Mouse (Mus musculus) neural tube, embryonic 13.5 days (tissue): ENCODE data around the gene E330009J07Rik. TPM values are rescaled to one million over a fixed set of nuclear protein-coding genes. Genes with fewer than 3 reads are reported as not detected.

ENCODE experiments used
- ATAC-seq: fragments of 200-750 bp; cut with Nextera tagmentation; 2 replicates; pipeline ENCODE4 v1.8.0; 2017; ENCODE audit warnings: low read depth, mild to moderate bottlenecking, moderate TSS enrichment, moderate library complexity
- H3K27ac ChIP-seq: fragments of 300-500 bp; sonication (generic); replicated peaks from 2 replicates; pipeline ENCODE4 v1.5.1; 2015; ENCODE audit warnings: moderate library complexity, mild to moderate bottlenecking, inconsistent platforms
- H3K27me3 ChIP-seq: fragments of 300-500 bp; sonication (generic); 2 replicates; pipeline ENCODE4 v1.6.1; 2015; ENCODE audit warnings: mild to moderate bottlenecking, inconsistent platforms
- H3K36me3 ChIP-seq: fragments of 300-500 bp; sonication (generic); 2 replicates; pipeline ENCODE4 v1.6.1; 2015; ENCODE audit warnings: mild to moderate bottlenecking, inconsistent platforms
- H3K4me1 ChIP-seq: fragments of 300-500 bp; sonication (generic); replicated peaks from 2 replicates; pipeline ENCODE4 v1.6.1; 2015; ENCODE audit warnings: inconsistent platforms
- H3K4me2 ChIP-seq: fragments of 300-500 bp; sonication (generic); 2 replicates; pipeline ENCODE4 v1.6.1; 2015; ENCODE audit warnings: inconsistent platforms, mild to moderate bottlenecking, moderate library complexity
- H3K4me3 ChIP-seq: fragments of 300-500 bp; sonication (generic); 2 replicates; pipeline ENCODE4 v1.5.1; 2015; ENCODE audit warnings: mild to moderate bottlenecking, inconsistent platforms
- H3K9ac ChIP-seq: fragments of 300-500 bp; sonication (generic); 2 replicates; pipeline ENCODE4 v1.6.1; 2015; ENCODE audit warnings: moderate library complexity, mild to moderate bottlenecking, inconsistent platforms
- H3K9me3 ChIP-seq: fragments of 300-500 bp; sonication (generic); 2 replicates; pipeline ENCODE4 v1.6.1; 2016; ENCODE audit warnings: inconsistent platforms
- WGBS: fragments of 180-500 bp; shearing (Covaris S2); methylation state at CpG from one replicate; pipeline ENCODE4 v1.1.7; 2015; 5-methylcytosine and 5-hydroxymethylcytosine counted together
- polyA plus RNA-seq: library from polyadenylated mRNA; unstranded; fragments of >200 nt; fragmentation: Nextera tagmentation; extraction: Ambion mirVana; gene quantifications from 2 replicates; pipeline ENCODE4 v1.2.1, GENCODE M21; 2015

The E330009J07Rik gene
- polyA plus RNA-seq, 1 experiment from 2014 or later: 12.3 TPM

- no peaks in the 10 kb centered on the region for H3K36me3 ChIP-seq
- H3K27ac ChIP-seq: no peak overlapping the region
- no peaks in the 10 kb centered on the region for H3K9me3 ChIP-seq
- no peak overlapping the region for H3K4me3 ChIP-seq
- WGBS: 38% methylated on average over 12 of the region's 12 CpGs
- H3K4me1 ChIP-seq: peaks cover 12% of the 10 kb centered on the region
- H3K4me2 ChIP-seq: peak overlapping the region; percentile 16; the same call in 1 of the 2 replicates
- no peak for ATAC-seq
- H3K9ac ChIP-seq: no peak overlapping the region
- no peaks in the 10 kb centered on the region; the same call in 1 of the 2 replicates for H3K27me3 ChIP-seq
Measured at GRCm38 (mm10) chr6:40439731-40440130, 3.8 kb upstream of the E330009J07Rik start.

GRCm38 (mm10) chr6:40438936-40439335 is 3.0 kb upstream of the E330009J07Rik start, which contains the start of gene Wee2:
Wee2 (plus strand) TSS chr6:40439088.
- no peak within 1 kb of the TSS for H3K9ac ChIP-seq
- peak within 1 kb of the TSS; percentile 16; the same call in 1 of the 2 replicates for H3K4me2 ChIP-seq
- H3K4me3 ChIP-seq: no peak within 1 kb of the TSS
- ATAC-seq: no peak
- no peaks in the 10 kb centered on the region for H3K36me3 ChIP-seq
- 52% methylated on average over 5 of the region's 5 CpGs for WGBS
- no peaks in the 10 kb centered on the region for H3K9me3 ChIP-seq
- no peak within 1 kb of the TSS for H3K27ac ChIP-seq
- no peaks in the 10 kb centered on the region; the same call in 1 of the 2 replicates for H3K27me3 ChIP-seq
- peaks cover 20% of the 10 kb centered on the region for H3K4me1 ChIP-seq

- H3K27me3 ChIP-seq: no peaks in the 10 kb centered on the region
- WGBS: under 1% methylated on average over 70 of the region's 72 CpGs
- ATAC-seq: peak; percentile 81
Measured at GRCm38 (mm10) chr6:40435151-40436046, 536 bp downstream of the E330009J07Rik start.

GRCm38 (mm10) chr6:40434697-40435096 is 1.2 kb downstream of the E330009J07Rik start:
- H3K36me3 ChIP-seq: no peaks in the 10 kb centered on the region
- peak overlapping the region; percentile 91 for H3K27ac ChIP-seq
- WGBS: 5% methylated on average over 7 of the region's 7 CpGs
- peaks cover 46% of the 10 kb centered on the region for H3K4me1 ChIP-seq
- no peaks in the 10 kb centered on the region for H3K9me3 ChIP-seq
- H3K27me3 ChIP-seq: no peaks in the 10 kb centered on the region
- peak overlapping the region; percentile 93 for H3K9ac ChIP-seq
- peak overlapping the region; percentile 83 for H3K4me3 ChIP-seq
- H3K4me2 ChIP-seq: peak overlapping the region; percentile 88
- ATAC-seq: no peak

More at GRCm38 (mm10) chr6:40435151-40436046, 536 bp downstream of the E330009J07Rik start:
- Histone ChIP-seq H3K9me3 (no peaks in the 10 kb centered on the region), H3K36me3 (no peaks in the 10 kb centered on the region), H3K4me3 (peak overlapping the region; percentile 83), H3K4me1 (peaks cover 39% of the 10 kb centered on the region), H3K27ac (peak overlapping the region; percentile 91), H3K9ac (peak overlapping the region; percentile 93), H3K4me2 (peak overlapping the region; percentile 88)

- Histone ChIP-seq H3K4me3 (no peak overlapping the region), H3K36me3 (no peaks in the 10 kb centered on the region), H3K27me3 (no peaks in the 10 kb centered on the region), H3K4me1 (peaks cover 60% of the 10 kb centered on the region), H3K27ac (no peak overlapping the region), H3K9ac (no peak overlapping the region), H3K4me2 (no peak overlapping the region), H3K9me3 (no peaks in the 10 kb centered on the region)
- ATAC-seq: no peak
- 88% methylated on average over 17 of the region's 17 CpGs for WGBS
Measured at GRCm38 (mm10) chr6:40432346-40433275, 3.3 kb downstream of the E330009J07Rik start.

- H3K27me3 ChIP-seq: no peaks in the 10 kb centered on the region
- H3K4me3 ChIP-seq: no peak overlapping the region
- no peaks in the 10 kb centered on the region for H3K9me3 ChIP-seq
- H3K4me1 ChIP-seq: peaks cover 57% of the 10 kb centered on the region
- H3K9ac ChIP-seq: no peak overlapping the region
- no peak for ATAC-seq
- H3K36me3 ChIP-seq: no peaks in the 10 kb centered on the region
- no peak overlapping the region for H3K27ac ChIP-seq
- no peak overlapping the region for H3K4me2 ChIP-seq
Measured at GRCm38 (mm10) chr6:40431812-40432211, 4.1 kb downstream of the E330009J07Rik start.

GRCm38 (mm10) chr6:40431356-40431755 is 4.6 kb downstream of the E330009J07Rik start:
- H3K9me3 ChIP-seq: no peaks in the 10 kb centered on the region
- WGBS: 57% methylated on average over 4 of the region's 4 CpGs
- no peak overlapping the region for H3K9ac ChIP-seq
- no peaks in the 10 kb centered on the region for H3K36me3 ChIP-seq
- H3K27ac ChIP-seq: no peak overlapping the region
- H3K4me3 ChIP-seq: no peak overlapping the region
- H3K27me3 ChIP-seq: no peaks in the 10 kb centered on the region
- no peak for ATAC-seq
- no peak overlapping the region for H3K4me2 ChIP-seq
- H3K4me1 ChIP-seq: peaks cover 54% of the 10 kb centered on the region

GRCm38 (mm10) chr6:40430878-40431277 is 5.1 kb downstream of the E330009J07Rik start:
- Histone ChIP-seq H3K9me3 (no peaks in the 10 kb centered on the region), H3K4me2 (no peak overlapping the region), H3K27ac (no peak overlapping the region), H3K27me3 (no peaks in the 10 kb centered on the region), H3K4me3 (no peak overlapping the region), H3K36me3 (no peaks in the 10 kb centered on the region), H3K9ac (no peak overlapping the region), H3K4me1 (peaks cover 51% of the 10 kb centered on the region)
- ATAC-seq: no peak
- 71% methylated on average over 3 of the region's 3 CpGs for WGBS

GRCm38 (mm10) chr6:40430251-40430650 is 5.7 kb downstream of the E330009J07Rik start:
- Histone ChIP-seq H3K27ac (no peak overlapping the region), H3K9ac (no peak overlapping the region), H3K27me3 (no peaks in the 10 kb centered on the region), H3K4me3 (no peak overlapping the region), H3K9me3 (no peaks in the 10 kb centered on the region), H3K36me3 (no peaks in the 10 kb centered on the region), H3K4me1 (peaks cover 51% of the 10 kb centered on the region), H3K4me2 (no peak overlapping the region)
- WGBS: 96% methylated on average over 3 of the region's 3 CpGs
- ATAC-seq: no peak

GRCm38 (mm10) chr6:40429521-40429931 is 6.4 kb downstream of the E330009J07Rik start:
- H3K4me1 ChIP-seq: peaks cover 46% of the 10 kb centered on the region
- ATAC-seq: no peak
- H3K9me3 ChIP-seq: no peaks in the 10 kb centered on the region
- H3K27me3 ChIP-seq: no peaks in the 10 kb centered on the region
- no peak overlapping the region for H3K4me2 ChIP-seq
- no peak overlapping the region for H3K4me3 ChIP-seq
- 68% methylated on average over 4 of the region's 4 CpGs for WGBS
- H3K36me3 ChIP-seq: no peaks in the 10 kb centered on the region
- no peak overlapping the region for H3K27ac ChIP-seq
- H3K9ac ChIP-seq: no peak overlapping the region

GRCm38 (mm10) chr6:40428696-40429095 is 7.2 kb downstream of the E330009J07Rik start:
- H3K27me3 ChIP-seq: no peaks in the 10 kb centered on the region
- H3K27ac ChIP-seq: no peak overlapping the region
- 78% methylated on average over 3 of the region's 3 CpGs for WGBS
- no peak overlapping the region for H3K4me3 ChIP-seq
- H3K9ac ChIP-seq: no peak overlapping the region
- no peaks in the 10 kb centered on the region for H3K9me3 ChIP-seq
- peaks cover 37% of the 10 kb centered on the region for H3K4me1 ChIP-seq
- H3K36me3 ChIP-seq: no peaks in the 10 kb centered on the region
- no peak for ATAC-seq
- H3K4me2 ChIP-seq: no peak overlapping the region

GRCm38 (mm10) chr6:40427441-40427840 is 8.5 kb downstream of the E330009J07Rik start:
- no peak overlapping the region for H3K4me3 ChIP-seq
- no peak overlapping the region for H3K4me2 ChIP-seq
- H3K27me3 ChIP-seq: no peaks in the 10 kb centered on the region
- H3K9ac ChIP-seq: no peak overlapping the region
- H3K36me3 ChIP-seq: peaks cover 5% of the 10 kb centered on the region
- 88% methylated on average over 7 of the region's 7 CpGs for WGBS
- H3K27ac ChIP-seq: no peak overlapping the region
- ATAC-seq: no peak
- no peaks in the 10 kb centered on the region for H3K9me3 ChIP-seq
- peaks cover 34% of the 10 kb centered on the region for H3K4me1 ChIP-seq
